24 mouse cellular contexts compared by ENCODE assay signal in the genomic region with DNA sequence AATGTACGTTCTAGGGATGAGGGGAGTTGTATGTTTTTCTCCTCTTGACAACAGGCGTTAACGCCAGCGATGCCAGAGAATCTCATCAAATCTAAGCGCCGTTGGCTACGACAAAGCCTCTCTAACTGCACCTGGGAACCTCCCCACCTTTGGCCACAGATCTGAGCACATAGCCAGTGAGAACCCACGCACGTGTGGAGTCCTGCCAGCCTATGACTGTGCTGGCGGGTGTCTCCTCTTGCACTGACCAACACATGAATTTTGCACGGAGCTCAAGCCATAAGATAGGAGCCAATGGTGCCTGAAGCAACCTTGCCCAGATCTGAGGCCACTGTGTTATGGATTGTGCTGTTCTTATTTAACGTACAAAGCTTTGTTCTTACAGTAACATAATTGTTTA.
"Had no signal": no experiment of that assay in that cellular context is flagged by ENCODE, and none has a peak within 500 bp of the region (broad histone marks: within the 10 kb centered on the region; RNA-seq: fewer than 3 reads in every experiment).

No protein-coding gene starts in this region.

- H3K27me3 ChIP-seq: heart, embryonic 13.5 days; heart, embryonic 15.5 days; kidney, embryonic 15.5 days; limb, embryonic 13.5 days; limb, embryonic 15.5 days had no signal

- H3K4me3 ChIP-seq: heart, embryonic 13.5 days; heart, embryonic 15.5 days; hindbrain, embryonic 13.5 days; hindbrain, embryonic 15.5 days; kidney, embryonic 15.5 days; limb, embryonic 13.5 days; limb, embryonic 15.5 days; liver, embryonic 12.5 days had no signal

- H3K36me3 ChIP-seq: heart, embryonic 13.5 days; heart, embryonic 15.5 days; hindbrain, embryonic 13.5 days; hindbrain, embryonic 15.5 days; kidney, embryonic 15.5 days; limb, embryonic 13.5 days; limb, embryonic 15.5 days; liver, embryonic 12.5 days had no signal

- H3K9me3 ChIP-seq: heart, embryonic 13.5 days; heart, embryonic 15.5 days; hindbrain, embryonic 13.5 days; hindbrain, embryonic 15.5 days; kidney, embryonic 15.5 days; limb, embryonic 13.5 days; limb, embryonic 15.5 days; liver, embryonic 12.5 days had no signal

- ATAC-seq: hindbrain, postnatal 0 days; intestine, embryonic 16.5 days; liver, embryonic 12.5 days had no signal

- H3K27ac ChIP-seq: hindbrain, embryonic 13.5 days; hindbrain, embryonic 15.5 days; hindbrain, postnatal 0 days; kidney, embryonic 15.5 days; kidney, postnatal 0 days; limb, embryonic 13.5 days; limb, embryonic 15.5 days; liver, embryonic 12.5 days had no signal

- H3K4me2 ChIP-seq: heart, embryonic 11.5 days; heart, embryonic 13.5 days; heart, embryonic 15.5 days; hindbrain, embryonic 13.5 days; hindbrain, embryonic 15.5 days; kidney, embryonic 15.5 days; limb, embryonic 13.5 days; limb, embryonic 15.5 days; liver, embryonic 12.5 days had no signal

- H3K9ac ChIP-seq: heart, embryonic 13.5 days; heart, embryonic 15.5 days; hindbrain, embryonic 13.5 days; hindbrain, embryonic 15.5 days; kidney, embryonic 15.5 days; limb, embryonic 13.5 days; limb, embryonic 15.5 days; liver, embryonic 12.5 days had no signal

- DNase-seq: gastrocnemius, postnatal 14 days; gastrocnemius, postnatal 36 days; heart, adult 18-20 months; heart, postnatal 36 days; kidney, adult 11 months; kidney, adult 2 months; kidney, adult 9 months; kidney, postnatal 14 days; kidney, postnatal 36 days; layer of hippocampus, adult 9-11 months; layer of hippocampus, postnatal 36 days; left cerebral cortex, postnatal 4 days had no signal

- H3K4me1 ChIP-seq: liver, embryonic 12.5 days had no signal
